Mouse (Mus musculus): ENCODE results near the gene Prdm11. TPM values are rescaled to one million over a fixed set of nuclear protein-coding genes. Genes with fewer than 3 reads are reported as not detected.

Gene Prdm11
- polyA plus RNA-seq, 1 experiment from 2014 or later = 7.8 TPM

GRCm38 (mm10) chr2:93005028-93005427, 40.9 kb downstream of the Prdm11 start:
- H3K4me1 ChIP-seq = peaks cover 10% of the 10 kb centered on the region
- ATAC-seq (ENCODE audit: insufficient number of reproducible peaks, insufficient read depth, low FRiP score, low TSS enrichment, low read depth) = no peak
- H3K9ac ChIP-seq = no peak overlapping the region
- peaks cover 65% of the 10 kb centered on the region for H3K36me3 ChIP-seq
- 47% methylated on average over 4 of the region's 4 CpGs for WGBS
- no peak overlapping the region for H3K4me3 ChIP-seq
- H3K27ac ChIP-seq = no peak overlapping the region
- no peak overlapping the region for H3K4me2 ChIP-seq
- no peaks in the 10 kb centered on the region for H3K9me3 ChIP-seq
- H3K27me3 ChIP-seq = no peaks in the 10 kb centered on the region

GRCm38 (mm10) chr2:92991976-92992375, 54.0 kb downstream of the Prdm11 start:
- no peaks in the 10 kb centered on the region for H3K9me3 ChIP-seq
- no peak overlapping the region for H3K4me2 ChIP-seq
- H3K27ac ChIP-seq = no peak overlapping the region
- peaks cover 23% of the 10 kb centered on the region for H3K4me1 ChIP-seq
- peaks cover 77% of the 10 kb centered on the region for H3K36me3 ChIP-seq
- no peaks in the 10 kb centered on the region for H3K27me3 ChIP-seq
- WGBS = 93% methylated on average over 5 of the region's 5 CpGs
- no peak for ATAC-seq (ENCODE audit: insufficient number of reproducible peaks, insufficient read depth, low FRiP score, low TSS enrichment, low read depth)
- no peak overlapping the region for H3K9ac ChIP-seq
- H3K4me3 ChIP-seq = no peak overlapping the region

DNA sequence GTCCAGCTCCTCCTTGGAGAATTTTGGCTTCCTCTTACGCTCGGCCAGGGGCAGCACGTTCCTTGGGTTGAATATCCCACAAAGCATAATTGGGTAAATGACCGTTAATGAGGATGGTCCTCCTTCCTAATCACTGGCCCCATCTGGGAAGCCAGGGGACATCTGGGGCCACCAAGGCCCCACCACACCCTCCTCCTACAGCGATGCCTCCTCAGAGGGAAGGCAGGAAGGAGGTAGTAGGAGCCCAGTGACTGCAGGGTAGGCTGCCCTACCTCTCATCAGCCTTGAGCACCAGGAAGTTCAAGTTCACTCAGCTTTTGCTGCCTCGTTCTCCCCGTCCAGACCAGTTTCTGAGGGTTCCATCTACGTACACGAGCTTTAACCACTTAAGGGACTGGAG, 56.4 kb downstream of the Prdm11 start:
- H3K27ac ChIP-seq = peak overlapping the region; percentile 80; the same call in 1 of the 2 replicates
- no peaks in the 10 kb centered on the region for H3K27me3 ChIP-seq
- H3K9ac ChIP-seq = no peak overlapping the region
- no peak overlapping the region for H3K4me3 ChIP-seq
- no peaks in the 10 kb centered on the region for H3K9me3 ChIP-seq
- H3K4me1 ChIP-seq = peaks cover 23% of the 10 kb centered on the region
- WGBS = 83% methylated on average over 9 of the region's 9 CpGs
- H3K4me2 ChIP-seq = no peak overlapping the region
- H3K36me3 ChIP-seq = peaks cover 85% of the 10 kb centered on the region
- no peak for ATAC-seq (ENCODE audit: insufficient number of reproducible peaks, insufficient read depth, low FRiP score, low TSS enrichment, low read depth)

GRCm38 (mm10) chr2:92987901-92988631, 57.9 kb downstream of the Prdm11 start:
- Histone ChIP-seq H3K27ac (peak overlapping the region; percentile 80), H3K4me1 (peaks cover 34% of the 10 kb centered on the region), H3K4me2 (peak overlapping the region; percentile 41), H3K4me3 (peak overlapping the region; percentile 6; the same call in 1 of the 2 replicates), H3K36me3 (peaks cover 90% of the 10 kb centered on the region), H3K9me3 (no peaks in the 10 kb centered on the region), H3K27me3 (no peaks in the 10 kb centered on the region), H3K9ac (peak overlapping the region; percentile 37)
- ATAC-seq (ENCODE audit: insufficient number of reproducible peaks, insufficient read depth, low FRiP score, low TSS enrichment, low read depth) = peak; percentile 77
- WGBS = 10% methylated on average over 19 of the region's 19 CpGs

DNA sequence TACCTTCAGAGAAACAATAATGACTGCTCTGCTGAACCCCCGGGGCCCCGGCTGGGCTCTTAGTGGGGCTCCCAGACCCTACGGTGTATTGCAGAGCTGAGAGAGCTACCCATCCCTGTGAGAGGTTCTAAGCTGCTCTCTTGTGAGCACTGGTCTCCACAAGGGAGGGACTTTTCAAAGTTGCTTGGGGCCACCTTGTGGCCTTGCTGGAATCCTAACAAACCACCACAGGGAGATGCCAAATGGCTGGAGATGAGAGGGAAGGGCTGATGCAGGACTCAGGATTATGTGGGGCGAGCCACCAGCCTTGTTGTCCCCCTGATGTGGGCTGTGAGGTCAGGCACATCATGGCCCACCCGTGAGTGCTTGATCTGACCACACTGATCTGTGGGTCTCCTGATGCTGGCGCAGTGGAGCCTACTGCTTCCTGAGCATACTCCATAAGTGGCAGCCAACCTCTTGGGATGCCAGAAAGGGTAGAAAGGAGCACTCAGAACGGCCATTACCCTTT, 58.8 kb downstream of the Prdm11 start:
- peaks cover 81% of the 10 kb centered on the region for H3K36me3 ChIP-seq

DNA sequence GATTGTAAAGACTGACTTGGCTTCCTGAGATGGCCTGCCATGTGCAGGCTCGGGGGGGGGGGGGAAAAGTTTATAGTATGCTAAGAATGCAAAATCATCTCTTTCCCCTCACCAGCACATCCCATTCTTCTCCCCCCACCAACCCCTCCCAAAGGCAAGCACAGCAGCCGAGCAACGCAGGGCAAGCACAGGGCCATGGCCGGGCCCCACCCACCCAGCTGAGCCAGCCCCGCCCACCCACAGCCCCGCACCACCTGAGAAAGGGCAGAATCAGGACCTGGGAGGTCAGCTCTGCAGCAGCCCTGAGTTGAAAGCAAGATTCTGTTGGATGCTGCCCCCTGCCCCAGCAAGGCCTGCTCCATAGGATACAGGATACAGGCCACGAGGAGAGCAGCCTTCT, 60.4 kb downstream of the Prdm11 start:
- no peak for ATAC-seq (ENCODE audit: insufficient number of reproducible peaks, insufficient read depth, low FRiP score, low TSS enrichment, low read depth)
- Histone ChIP-seq H3K36me3 (peaks cover 75% of the 10 kb centered on the region), H3K4me3 (no peak overlapping the region), H3K4me2 (no peak overlapping the region), H3K9ac (no peak overlapping the region), H3K9me3 (no peaks in the 10 kb centered on the region), H3K27ac (no peak overlapping the region), H3K4me1 (peaks cover 46% of the 10 kb centered on the region), H3K27me3 (no peaks in the 10 kb centered on the region)
- 52% methylated on average over 7 of the region's 7 CpGs for WGBS

More for the DNA sequence above, 58.8 kb downstream of the Prdm11 start:
- Histone ChIP-seq H3K27me3 (no peaks in the 10 kb centered on the region), H3K9me3 (no peaks in the 10 kb centered on the region), H3K27ac (peak overlapping the region; percentile 80; the same call in 1 of the 2 replicates), H3K4me1 (peaks cover 43% of the 10 kb centered on the region), H3K4me2 (no peak overlapping the region), H3K9ac (0 out of 2 replicates have a peak overlapping the region, but pooled peaks have one; percentile 36), H3K4me3 (no peak overlapping the region)
- 76% methylated on average over 7 of the region's 7 CpGs for WGBS
- no peak for ATAC-seq (ENCODE audit: insufficient number of reproducible peaks, insufficient read depth, low FRiP score, low TSS enrichment, low read depth)

- H3K9me3 ChIP-seq = no peaks in the 10 kb centered on the region
- H3K9ac ChIP-seq = no peak overlapping the region
- peaks cover 46% of the 10 kb centered on the region for H3K4me1 ChIP-seq
- no peak overlapping the region for H3K4me2 ChIP-seq
- no peak overlapping the region for H3K27ac ChIP-seq
- H3K27me3 ChIP-seq = no peaks in the 10 kb centered on the region
- H3K36me3 ChIP-seq = peaks cover 75% of the 10 kb centered on the region
- no peak overlapping the region for H3K4me3 ChIP-seq
- no peak for ATAC-seq (ENCODE audit: insufficient number of reproducible peaks, insufficient read depth, low FRiP score, low TSS enrichment, low read depth)
- 87% methylated on average over 2 of the region's 2 CpGs for whole genome bisulfite sequencing
These were observed 60.8 kb downstream of the Prdm11 start for GRCm38 (mm10) chr2:92985171-92985570.

DNA sequence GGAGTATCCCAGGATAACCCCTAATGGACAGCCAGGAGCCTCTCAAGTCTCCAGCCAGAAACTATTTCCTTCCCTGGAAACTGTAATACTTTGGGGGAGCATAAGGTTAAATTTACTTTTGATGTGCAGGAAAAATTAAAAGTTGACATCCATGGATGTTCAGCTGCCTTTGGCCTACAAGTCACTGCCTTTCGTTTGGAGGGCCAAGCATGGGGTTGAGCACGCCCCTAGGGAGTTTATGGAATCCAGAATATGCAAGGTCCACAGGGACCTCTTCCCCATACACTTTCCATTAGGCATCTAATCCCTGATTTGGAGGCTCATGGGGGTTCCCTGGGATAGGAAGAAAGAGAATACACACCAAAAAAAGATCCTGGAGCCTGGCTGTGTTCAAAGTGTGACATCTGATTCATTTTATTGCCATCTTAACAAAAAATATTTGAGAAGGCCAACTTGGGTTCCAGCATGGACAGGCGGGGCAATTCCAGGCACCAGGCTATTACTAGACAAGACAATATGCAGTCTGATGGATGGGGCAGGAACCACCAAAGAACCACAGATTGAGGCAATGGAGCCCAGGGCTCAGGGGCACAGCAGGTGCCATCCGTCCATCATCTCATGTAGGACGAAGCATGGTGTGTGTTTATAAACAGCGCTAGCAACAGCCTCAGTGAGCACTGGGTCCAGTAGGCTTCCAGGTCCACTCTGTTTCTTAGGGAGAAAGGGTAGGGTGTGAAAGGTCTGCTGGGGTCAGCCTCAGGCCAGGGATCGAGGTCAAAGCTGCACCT, 61.5 kb downstream of the Prdm11 start:
- no peaks in the 10 kb centered on the region for H3K9me3 ChIP-seq
- no peaks in the 10 kb centered on the region for H3K27me3 ChIP-seq
- peaks cover 46% of the 10 kb centered on the region for H3K4me1 ChIP-seq
- H3K27ac ChIP-seq = no peak overlapping the region
- H3K4me3 ChIP-seq = no peak overlapping the region
- no peak for ATAC-seq (ENCODE audit: insufficient number of reproducible peaks, insufficient read depth, low FRiP score, low TSS enrichment, low read depth)
- no peak overlapping the region for H3K4me2 ChIP-seq
- H3K36me3 ChIP-seq = peaks cover 76% of the 10 kb centered on the region
- 78% methylated on average over 7 of the region's 7 CpGs for WGBS
- no peak overlapping the region for H3K9ac ChIP-seq

GRCm38 (mm10) chr2:92983273-92983620, 62.7 kb downstream of the Prdm11 start:
- ATAC-seq (ENCODE audit: insufficient number of reproducible peaks, insufficient read depth, low FRiP score, low TSS enrichment, low read depth) = no peak
- no peak overlapping the region for H3K9ac ChIP-seq
- no peaks in the 10 kb centered on the region for H3K27me3 ChIP-seq
- H3K4me1 ChIP-seq = peaks cover 36% of the 10 kb centered on the region
- peaks cover 78% of the 10 kb centered on the region for H3K36me3 ChIP-seq
- no peak overlapping the region for H3K4me3 ChIP-seq
- peak overlapping the region; percentile 60 for H3K27ac ChIP-seq
- H3K9me3 ChIP-seq = no peaks in the 10 kb centered on the region
- no peak overlapping the region for H3K4me2 ChIP-seq
- 78% methylated on average over 4 of the region's 4 CpGs for WGBS

DNA sequence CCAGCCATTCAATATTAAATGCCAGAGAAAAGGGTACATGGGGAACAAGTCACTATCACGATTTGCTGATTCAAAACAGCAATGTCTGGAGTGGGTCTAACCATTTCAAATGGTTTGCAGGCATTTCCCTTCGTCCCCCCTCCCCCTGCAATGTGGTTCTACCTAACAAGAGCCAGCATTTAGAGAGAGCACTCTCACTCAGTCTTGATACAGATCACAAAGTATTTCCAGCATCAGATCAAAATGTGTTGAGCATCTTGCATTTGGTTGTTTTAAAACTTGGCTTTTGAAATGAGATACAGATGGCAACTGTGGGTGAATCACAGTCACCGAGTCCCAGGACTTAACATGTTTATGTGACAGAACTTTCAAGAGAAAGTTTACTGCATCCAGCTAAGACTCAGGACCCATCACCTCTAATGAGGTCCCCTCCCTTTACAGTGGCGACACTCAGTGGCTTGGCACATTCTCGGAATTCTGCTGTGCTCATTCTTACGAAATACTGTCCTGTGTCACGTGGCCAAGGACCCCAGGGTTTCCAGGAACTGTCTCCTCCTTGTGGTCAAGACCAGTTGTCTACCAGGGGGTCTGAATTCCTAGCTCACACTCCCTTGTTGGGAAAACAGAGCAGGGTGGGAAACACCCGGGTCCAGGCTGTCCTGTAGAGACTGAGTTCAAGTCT, 63.2 kb downstream of the Prdm11 start:
- no peaks in the 10 kb centered on the region for H3K9me3 ChIP-seq
- WGBS = 39% methylated on average over 8 of the region's 8 CpGs
- no peak overlapping the region for H3K4me3 ChIP-seq
- H3K4me2 ChIP-seq = no peak overlapping the region
- H3K9ac ChIP-seq = no peak overlapping the region
- ATAC-seq (ENCODE audit: insufficient number of reproducible peaks, insufficient read depth, low FRiP score, low TSS enrichment, low read depth) = no peak
- H3K36me3 ChIP-seq = peaks cover 80% of the 10 kb centered on the region
- H3K27me3 ChIP-seq = no peaks in the 10 kb centered on the region
- peaks cover 31% of the 10 kb centered on the region for H3K4me1 ChIP-seq
- H3K27ac ChIP-seq = peak overlapping the region; percentile 60

- no peak for ATAC-seq (ENCODE audit: insufficient number of reproducible peaks, insufficient read depth, low FRiP score, low TSS enrichment, low read depth)
- H3K36me3 ChIP-seq = peaks cover 77% of the 10 kb centered on the region
- H3K27me3 ChIP-seq = no peaks in the 10 kb centered on the region
- no peak overlapping the region for H3K27ac ChIP-seq
- H3K9ac ChIP-seq = no peak overlapping the region
- H3K4me1 ChIP-seq = peaks cover 23% of the 10 kb centered on the region
- WGBS = 87% methylated on average over 10 of the region's 10 CpGs
- no peaks in the 10 kb centered on the region for H3K9me3 ChIP-seq
- H3K4me2 ChIP-seq = no peak overlapping the region
- no peak overlapping the region for H3K4me3 ChIP-seq
These were observed 65.8 kb downstream of the Prdm11 start for GRCm38 (mm10) chr2:92980165-92980564.

Data from embryonic facial prominence, embryonic 13.5 days (tissue).